Mouse (Mus musculus): Measurements from ENCODE around the gene Slc6a16.

DNA sequence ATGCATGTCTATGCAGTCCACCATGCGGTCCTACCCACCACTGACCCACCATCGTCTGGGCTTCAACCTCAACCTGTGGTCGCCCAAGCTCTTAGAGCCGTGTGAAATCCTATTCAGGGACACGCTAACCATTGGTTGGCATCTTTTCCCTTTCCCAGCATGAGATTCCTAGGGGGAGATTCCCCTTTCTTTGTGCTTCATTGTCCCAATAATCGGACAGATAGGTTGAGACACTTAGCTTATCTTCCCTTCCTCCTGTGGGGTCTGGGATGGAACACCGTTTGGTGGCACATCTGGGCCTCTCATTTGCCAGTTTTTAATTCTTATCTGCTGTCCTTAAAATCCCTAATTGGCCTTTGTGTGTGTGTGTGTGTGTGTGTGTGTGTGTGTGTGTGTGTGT, 776 bp upstream of the Slc6a16 start:
- TF ChIP-seq POLR2A (IDR thresholded peaks at IDR 0.05; ENCODE audit: low read depth, low read length) = no peak
- no peak for TF ChIP-seq CTCF (conservative IDR thresholded peaks at IDR 0.05; ENCODE audit: insufficient read depth, insufficient read length, low read depth, low read length)

All from kidney, adult 2 months (tissue).